Mouse (Mus musculus): ENCODE measurements around the gene Hist2h3c1.
"Not testable (repeated sequence)": the region's sequence is repeated elsewhere in the genome, so short reads cannot be mapped to it uniquely, and the experiment has no call there.

The Hist2h3c1 gene

DNA sequence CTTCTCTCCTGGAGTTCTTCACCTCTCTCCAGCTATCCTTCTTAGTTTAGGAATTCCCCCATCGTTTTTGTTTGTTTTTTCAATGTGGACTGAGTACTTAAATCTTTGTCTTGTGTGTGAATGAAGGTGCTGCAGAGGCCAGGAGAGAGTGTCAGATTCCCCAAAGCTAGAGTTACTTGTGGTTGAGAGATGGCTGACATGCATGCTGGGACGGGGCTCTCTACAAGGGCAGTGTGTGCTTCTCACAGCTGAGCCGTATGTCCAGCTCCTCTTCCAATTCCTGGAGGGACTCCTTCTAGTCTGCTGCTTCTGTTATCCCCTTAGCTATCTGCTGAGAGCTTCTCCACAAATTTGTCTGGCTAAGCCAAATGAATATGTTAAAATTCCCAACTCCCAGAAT lies 10.6 kb upstream of the Hist2h3c1 start:
- DNase-seq (ENCODE audit: low spot score), result no peak

DNA sequence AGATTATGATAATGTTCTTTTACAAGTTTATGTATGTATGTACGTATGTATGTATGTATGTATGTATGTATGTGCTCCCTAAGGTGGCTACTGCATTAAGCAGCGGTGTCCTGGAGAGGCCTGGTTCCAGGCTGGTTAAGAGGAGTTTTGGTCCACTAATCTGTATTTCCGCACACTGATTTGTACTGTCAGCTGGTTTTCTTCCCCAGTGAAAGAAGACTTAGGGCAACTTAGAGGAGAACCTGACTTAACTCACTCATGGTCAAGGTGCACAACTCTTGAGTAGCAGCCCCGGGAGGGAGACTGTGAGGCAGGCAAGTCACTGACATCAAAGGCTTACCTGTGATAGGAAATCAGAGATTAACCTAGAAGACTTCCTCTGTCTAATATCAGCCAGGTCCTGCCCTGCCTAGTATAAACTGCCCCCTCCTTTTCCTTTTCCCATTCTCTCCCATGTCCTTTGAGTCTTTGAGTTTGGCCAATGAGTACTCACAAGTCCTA lies 9.6 kb upstream of the Hist2h3c1 start:
- no peak for DNase-seq (ENCODE audit: low spot score)

DNA sequence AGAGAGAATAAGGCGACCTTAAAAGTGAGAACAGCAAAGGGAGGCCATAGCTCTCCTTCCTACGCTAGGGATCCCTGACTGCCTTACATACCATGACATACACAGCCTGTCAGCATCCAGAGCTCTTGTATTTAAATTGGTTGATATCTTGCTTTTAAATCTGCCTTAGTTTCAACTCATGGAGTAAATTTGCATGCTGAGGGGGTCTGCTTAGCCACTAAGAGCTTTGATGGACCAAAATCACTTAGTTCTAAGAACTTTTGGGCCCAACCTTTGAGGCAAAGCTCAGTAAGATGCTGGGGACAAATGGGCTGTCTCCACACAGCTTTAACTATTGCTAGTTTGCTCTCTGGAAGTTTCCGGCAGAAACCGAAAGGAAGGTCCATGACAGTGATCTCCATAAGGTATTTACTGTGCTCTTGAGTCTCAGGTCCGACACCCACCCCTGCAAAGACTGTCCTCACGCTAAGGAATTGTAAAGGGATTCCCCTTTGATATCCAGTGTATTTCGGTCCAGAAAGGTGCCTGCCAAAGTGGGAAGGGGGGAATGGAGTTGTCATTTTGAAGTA lies 9.1 kb upstream of the Hist2h3c1 start:
- DNase-seq (ENCODE audit: low spot score), result no peak

DNA sequence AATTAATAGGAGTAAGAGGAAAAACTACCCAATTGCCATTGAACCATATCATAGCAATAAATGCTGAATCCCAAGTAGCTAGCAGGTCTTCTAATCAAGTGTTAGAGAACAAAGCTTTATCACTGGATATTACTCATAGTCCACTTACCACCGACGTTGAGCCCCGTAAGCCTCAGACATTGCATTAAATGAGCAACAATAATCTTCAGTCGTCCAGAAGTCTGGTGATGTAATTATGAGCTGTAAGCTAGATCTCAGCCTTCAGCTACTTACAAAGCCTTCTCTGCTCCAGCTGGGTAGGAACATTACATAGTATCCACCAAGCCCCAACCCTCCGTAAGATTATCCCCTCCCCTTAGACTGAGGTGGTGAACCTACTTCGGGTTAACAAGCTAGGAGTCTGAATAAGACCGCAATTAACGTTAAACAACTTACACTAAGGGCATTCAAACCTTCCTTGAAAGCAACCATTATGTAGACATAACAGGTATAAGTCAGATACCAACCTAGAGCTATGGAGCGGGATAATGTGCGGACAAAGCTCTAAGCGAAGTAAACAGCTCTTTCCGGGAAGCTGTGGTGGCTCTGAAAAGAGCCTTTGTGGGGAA lies 8.5 kb upstream of the Hist2h3c1 start:
- no peak for DNase-seq (ENCODE audit: low spot score)

DNA sequence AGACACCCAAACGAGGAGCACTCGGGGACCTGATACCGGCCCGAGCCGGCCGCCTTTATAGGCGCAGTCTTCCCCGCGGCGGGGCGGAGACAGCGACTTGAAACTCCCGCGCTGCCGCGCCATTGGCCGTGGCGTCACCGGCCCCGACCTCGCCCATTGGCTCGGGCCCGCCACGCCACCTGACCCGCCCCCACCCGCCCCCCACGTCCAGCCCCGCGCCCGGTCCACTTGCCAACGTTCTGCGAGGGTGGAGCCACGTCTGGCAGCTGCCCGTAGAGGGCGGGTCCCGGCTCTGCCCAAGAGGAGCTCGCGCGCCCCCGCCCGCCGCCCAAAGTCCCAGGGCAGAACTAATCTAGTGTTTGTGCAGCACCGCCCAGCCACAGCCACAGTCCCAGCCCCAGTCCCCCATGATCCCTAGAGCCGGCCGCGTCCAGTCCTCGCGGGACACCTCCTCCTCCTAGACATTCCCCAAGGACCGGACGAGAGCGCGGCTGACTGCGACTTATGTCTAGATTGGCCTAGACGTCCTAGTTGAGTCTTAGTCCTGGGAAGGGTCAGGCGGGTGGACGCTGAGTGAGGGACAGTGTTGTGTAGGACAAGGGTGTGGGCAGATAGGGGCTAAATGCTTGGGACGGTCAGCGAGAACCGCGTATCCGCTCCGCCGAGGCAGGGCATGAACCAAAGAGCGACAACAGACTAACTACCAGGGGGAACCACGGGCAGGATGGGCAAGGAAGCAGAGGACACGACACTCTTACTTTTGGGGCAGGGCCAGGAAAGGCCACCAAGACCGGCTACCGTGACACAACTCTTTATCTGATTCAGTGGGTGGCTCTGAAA lies 7.3 kb upstream of the Hist2h3c1 start, which contains the start of gene Hist2h3c2:
TSS of gene Hist2h3c2 (minus strand) at position 174 of the 840 bp plus-strand sequence.
- DNase-seq (ENCODE audit: low spot score), result not testable (repeated sequence)

DNA sequence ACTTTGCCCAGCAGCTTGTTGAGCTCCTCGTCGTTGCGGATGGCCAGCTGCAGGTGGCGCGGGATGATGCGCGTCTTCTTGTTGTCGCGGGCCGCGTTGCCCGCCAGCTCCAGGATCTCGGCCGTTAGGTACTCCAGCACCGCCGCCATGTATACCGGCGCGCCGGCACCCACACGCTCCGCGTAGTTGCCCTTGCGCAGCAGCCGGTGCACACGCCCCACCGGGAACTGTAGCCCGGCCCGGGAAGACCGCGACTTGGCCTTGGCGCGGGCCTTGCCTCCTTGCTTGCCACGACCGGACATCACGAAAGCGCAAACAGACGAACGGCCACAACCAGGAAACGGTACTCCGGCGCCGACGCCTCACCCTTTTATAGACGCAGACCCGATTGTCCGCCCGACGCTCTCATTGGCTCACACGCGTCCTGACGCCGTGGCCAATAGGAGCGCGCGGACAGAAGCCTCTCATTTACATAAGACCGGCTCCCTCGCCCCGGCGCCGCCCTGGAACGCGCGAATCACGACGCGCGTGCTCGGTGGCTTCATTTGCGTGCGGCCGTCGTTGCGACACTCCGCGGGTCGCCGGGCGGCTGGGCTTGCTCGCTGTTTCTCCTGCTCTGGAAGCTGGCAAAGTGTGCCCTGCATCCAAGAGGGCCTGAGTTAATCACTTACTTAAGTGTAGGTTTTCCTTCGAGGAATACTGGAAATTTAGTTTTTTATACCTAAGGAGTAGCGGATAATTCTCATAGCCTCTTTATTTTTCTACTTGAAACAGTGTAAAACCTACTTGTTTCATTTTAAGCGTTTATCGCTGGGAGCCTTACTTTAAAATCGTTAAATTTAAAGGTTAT lies 6.3 kb upstream of the Hist2h3c1 start, which contains the start of gene Hist2h2aa2:
TSS of gene Hist2h2aa2 (minus strand) at position 328 of the 850 bp plus-strand sequence.
- DNase-seq (ENCODE audit: low spot score), result peak; percentile 76

DNA sequence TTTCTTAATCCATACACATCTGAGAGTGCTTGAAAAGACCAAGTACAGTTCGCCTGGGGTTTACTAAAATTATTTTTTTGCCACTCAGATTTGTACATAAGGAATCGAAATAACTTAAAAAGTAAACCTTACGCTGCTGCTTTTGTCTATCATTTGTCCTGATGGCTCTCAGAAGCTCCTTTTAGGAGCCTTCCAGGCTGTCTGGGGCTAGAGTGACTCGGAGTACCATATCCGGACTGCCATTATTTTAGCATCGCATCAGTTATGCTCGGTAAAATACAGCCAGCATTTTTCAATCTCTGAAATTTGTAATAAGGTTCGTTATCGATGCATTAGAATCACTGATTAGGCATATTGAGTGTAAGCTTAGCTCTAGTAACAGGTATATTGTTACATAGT lies 5.7 kb upstream of the Hist2h3c1 start:
- DNase-seq (ENCODE audit: low spot score), result no peak

DNA sequence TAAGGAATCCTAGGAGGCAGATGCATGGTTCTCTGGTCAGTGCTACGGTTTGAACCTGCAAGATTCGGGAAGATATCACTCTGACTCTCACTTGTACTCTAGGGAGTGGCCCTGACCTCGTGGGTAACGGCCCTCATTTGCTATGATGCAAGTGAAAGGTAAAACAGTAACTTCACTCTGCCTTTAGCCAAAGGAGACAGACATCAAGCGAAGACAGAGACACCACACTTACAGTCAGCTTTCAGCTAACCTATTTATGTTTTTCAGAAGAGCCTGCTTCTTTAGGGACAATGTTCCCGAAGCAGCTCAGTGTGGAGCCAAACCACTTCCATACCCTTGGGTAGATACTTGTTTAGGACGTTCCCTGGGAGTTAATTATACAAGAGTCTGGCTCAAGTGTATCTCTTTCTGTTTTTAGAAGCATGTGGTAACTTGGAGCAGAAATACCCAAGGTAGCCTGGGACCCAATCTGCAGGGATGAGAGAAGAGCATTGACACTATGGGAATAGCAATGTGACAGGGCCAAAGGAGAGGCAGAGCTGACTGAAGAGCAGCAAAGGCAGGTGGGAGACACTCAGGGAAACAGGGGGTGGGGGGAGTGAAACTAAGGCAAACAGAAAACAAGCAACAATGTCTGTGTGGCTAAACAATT lies 2.4 kb upstream of the Hist2h3c1 start:
- DNase-seq (ENCODE audit: low spot score), result no peak

DNA sequence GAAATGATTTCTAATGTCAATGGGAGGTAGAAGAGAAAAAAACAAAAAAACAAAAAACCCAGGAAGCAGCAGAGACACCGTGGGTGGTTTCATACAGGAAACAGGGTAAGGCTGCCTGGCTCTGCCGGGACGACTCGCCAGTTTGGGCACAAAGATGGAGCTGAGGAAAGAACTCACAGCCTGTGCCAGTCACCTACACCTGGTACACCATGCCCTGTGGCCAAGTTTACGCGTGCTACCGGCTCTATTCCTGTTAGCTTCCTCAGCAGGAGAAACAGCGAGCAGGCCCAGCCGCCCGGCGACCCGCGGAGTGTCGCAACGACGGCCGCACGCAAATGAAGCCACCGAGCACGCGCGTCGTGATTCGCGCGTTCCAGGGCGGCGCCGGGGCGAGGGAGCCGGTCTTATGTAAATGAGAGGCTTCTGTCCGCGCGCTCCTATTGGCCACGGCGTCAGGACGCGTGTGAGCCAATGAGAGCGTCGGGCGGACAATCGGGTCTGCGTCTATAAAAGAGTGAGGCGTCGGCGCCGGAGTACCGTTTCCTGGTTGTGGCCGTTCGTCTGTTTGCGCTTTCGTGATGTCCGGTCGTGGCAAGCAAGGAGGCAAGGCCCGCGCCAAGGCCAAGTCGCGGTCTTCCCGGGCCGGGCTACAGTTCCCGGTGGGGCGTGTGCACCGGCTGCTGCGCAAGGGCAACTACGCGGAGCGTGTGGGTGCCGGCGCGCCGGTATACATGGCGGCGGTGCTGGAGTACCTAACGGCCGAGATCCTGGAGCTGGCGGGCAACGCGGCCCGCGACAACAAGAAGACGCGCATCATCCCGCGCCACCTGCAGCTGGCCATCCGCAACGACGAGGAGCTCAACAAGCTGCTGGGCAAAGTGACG lies 1.2 kb upstream of the Hist2h3c1 start, which contains the start of gene Hist2h2aa1:
TSS of gene Hist2h2aa1 (plus strand) at position 495 of the 884 bp plus-strand sequence.
- DNase-seq (ENCODE audit: low spot score), result peak; percentile 75

DNA sequence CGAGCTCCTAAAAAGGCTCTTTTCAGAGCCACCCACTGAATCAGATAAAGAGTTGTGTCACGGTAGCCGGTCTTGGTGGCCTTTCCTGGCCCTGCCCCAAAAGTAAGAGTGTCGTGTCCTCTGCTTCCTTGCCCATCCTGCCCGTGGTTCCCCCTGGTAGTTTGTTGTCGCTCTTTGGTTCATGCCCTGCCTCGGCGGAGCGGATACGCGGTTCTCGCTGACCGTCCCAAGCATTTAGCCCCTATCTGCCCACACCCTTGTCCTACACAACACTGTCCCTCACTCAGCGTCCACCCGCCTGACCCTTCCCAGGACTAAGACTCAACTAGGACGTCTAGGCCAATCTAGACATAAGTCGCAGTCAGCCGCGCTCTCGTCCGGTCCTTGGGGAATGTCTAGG lies 467 bp upstream of the Hist2h3c1 start:
- not testable (repeated sequence) for DNase-seq (ENCODE audit: low spot score)

DNA sequence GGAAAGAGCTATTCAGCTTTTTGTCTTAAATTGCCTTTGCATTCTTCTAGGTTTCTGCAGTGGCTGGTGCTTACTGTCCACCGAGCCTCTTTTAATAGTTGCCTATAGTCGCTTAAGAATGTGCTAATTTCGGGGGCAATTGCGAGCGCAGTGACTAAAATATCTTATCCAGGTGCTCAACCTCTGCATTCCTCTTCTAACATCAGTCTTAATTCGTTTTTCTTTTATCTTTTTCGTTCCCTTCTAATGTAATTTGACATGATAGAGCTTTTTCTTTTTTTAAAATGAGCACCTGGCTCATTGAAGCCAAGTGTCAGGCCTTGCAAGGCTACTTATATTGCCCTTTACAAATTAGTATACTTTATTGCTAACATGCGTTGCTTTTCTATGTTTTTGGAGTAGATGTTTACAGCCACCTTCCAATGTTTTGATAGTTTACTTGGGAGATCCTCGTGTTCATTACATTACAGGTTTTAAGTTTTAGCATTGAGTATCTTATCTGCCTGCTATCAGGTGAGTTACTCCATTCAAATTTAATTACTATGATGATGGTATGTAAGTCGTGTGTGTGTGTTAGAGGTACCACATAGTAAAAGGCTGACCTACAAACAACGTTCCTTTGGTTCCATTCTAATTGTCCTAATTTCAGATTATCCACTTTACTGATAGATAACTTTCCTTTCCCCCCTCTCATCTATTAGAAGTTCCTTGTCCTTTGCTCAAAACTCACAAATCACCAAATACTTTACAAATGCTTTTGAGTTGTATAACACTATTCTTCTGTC lies 1.1 kb downstream of the Hist2h3c1 start:
- DNase-seq (ENCODE audit: low spot score), result no peak

DNA sequence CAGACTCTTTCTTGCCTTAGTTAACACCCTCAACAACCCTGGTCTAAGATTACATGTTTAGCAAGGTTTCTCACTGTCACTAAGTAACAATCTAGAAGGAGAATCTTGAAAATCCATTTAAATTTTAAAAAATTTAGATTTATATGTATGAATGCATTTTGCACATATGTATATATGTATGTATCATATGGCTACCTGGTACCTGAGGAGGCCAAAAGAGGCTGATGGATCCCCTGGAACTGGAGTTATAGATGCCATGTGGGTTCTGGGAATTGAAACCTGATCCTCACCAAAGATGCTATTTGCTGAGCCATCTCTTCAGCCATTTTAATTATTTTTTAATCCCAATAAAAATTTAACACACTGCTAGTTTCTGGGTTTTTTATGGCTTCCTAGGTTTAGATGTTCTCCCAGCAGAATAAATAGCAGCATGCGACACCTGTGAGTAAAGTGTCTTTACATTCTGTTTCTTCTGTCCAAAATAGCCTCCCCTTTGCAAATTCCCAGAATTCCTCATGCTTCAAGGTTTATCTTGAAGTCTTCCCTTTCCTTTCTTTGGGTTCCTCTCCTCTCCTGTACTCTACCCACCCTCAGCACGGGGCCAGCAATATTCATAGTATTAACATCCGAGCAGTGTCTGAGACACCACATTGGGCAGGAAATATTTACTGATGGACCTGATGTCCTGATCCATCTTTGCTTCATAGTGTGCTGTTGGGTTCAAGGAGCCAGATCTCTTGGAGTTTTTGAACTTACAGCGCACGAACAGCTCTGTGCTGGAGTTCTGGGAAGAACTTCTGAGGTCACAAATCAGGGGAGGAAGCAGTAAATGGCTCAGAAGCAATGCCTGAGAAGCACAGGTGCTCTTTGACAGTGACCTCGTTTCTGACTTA lies 1.9 kb downstream of the Hist2h3c1 start:
- DNase-seq (ENCODE audit: low spot score), result no peak

DNA sequence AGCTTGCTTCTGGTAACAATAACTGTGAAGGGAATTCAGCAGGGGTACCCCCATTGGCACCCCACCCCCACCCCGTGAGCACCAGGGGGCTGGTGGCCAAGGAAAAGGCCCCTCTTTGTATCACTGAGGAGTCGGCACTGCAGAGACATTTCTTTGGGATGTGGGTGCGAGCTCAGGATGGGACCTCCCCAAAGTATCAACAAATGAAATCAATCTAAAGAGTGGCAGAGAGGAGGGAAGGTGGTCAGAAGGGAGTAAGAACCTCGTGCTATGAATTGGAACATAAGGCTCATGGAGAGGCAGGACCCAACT lies 2.5 kb downstream of the Hist2h3c1 start:
- no peak for DNase-seq (ENCODE audit: low spot score)

DNA sequence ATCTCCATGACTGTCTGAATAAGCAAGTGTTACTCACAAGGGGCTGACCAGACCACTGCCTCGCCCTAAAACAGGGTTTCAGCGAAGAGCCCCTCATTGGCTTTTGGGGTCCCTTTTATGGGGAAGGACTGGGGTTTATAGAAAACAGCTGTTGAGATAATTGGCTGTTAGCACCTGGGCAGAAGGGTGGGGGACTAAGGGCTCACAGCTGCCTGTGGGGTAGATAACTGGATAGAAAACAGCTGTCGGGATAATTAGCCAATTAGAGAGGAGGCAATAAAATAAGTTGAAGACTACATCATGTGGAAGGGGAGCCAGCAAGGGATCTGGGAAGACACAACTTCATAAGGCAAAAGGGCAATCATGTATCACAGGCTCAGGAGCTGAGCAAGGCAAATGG lies 4.4 kb downstream of the Hist2h3c1 start:
- no peak for DNase-seq (ENCODE audit: low spot score)

DNA sequence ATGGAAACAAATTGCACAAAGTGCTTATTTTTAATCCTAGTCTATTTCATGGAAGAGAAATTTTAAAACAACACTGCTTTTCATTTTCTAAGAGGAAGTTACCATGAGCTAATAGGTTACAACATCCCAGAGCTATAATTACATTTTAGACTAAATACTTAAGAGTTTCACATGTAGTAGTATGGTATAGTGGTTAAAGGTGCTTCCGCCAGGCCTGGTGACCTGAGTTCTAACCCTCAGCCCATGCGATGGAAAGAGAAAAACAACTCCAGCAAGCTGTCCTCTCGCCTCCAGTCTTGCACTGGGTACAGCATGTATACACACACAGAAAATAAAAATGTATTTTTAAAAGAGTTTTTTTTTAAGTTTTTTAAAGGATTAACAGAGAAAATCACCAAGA lies 5.3 kb downstream of the Hist2h3c1 start:
- no peak for DNase-seq (ENCODE audit: low spot score)

DNA sequence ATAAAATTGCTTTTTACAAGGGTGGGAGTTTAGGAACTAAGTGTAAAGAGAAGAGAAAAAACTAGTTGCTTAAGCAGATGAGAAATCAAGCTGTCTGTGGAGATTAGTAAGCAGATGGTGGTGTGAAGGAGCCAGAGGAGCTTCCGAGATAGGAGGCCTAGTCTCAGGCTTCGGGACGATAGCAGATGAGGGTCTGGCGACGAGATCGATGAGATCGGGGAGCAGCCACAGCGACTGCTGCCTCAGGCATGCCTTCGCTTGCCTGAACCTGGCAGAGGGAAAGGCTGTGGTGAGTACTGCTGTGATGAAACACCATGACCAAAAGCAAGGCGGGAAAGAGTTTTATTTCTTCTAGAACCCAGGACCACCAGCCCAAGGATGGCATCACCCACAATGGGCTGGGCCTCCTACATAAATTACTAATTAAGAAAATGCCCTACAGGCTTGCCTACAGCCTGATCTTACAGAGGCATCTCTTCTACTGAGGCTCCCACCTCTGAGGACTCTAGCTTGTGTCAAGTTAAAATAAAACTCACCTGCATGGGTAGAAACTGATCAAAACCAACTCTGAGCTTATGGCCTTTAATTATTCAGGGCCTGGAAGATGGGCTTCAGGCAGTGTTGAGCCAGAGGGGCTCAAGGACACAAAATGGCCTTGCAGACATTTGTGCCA lies 8.3 kb downstream of the Hist2h3c1 start:
- peak; percentile 28 for DNase-seq (ENCODE audit: low spot score)

DNA sequence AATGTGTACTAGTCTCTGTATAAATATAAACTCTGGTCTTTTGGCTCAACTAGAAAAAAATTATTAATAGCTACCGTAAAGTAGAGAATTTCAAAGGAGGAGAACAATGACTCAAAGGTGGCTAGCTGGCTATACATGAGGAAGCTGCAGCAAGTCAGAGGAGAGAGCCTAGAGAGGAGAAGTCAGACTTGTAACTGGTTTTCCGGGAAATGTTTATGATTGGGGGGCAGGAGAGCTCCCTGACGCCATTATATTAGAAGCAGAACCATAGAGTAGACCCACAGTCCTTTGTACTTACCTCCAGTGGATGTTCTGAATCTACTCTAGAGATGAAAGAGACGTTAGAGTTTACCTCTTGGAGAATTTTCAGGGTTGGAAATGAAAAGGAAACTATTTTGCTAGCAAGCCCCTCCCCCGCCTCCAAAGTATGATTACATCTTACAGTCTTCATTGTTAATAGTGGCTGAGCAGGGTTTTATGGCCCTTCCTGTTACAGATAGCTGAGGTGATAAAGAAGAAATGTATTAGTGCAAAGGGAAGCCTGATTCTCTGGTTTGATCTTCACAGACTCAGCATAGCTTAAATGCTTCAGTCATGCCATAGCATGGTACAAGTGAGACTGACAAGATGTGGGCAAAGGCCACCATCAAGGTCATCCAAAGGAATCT lies 9.6 kb downstream of the Hist2h3c1 start:
- no peak for DNase-seq (ENCODE audit: low spot score)

DNA sequence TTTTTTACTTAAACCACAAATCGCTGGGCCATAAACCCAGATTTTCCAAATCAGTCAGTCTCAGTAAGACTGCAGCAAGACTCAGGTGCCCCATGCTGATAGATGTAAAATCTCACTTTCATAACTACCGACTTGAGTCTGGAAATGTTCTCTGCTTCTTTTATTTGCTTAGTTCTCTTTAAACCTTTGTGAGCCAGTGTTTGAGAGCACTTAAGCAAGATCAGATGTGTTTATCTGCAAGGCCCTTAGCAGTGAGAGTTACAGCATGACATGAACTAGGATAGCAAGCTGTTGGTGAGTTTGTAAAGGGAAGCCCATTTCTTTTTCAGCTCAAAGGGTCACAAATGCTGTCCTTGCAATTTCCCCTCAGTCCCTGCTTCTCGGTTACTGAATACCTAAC lies 10.7 kb downstream of the Hist2h3c1 start:
- DNase-seq (ENCODE audit: low spot score), result no peak
